Mouse (Mus musculus) mature B cell (primary cell): ENCODE measurements around the gene Reg2.
"Not testable (repeated sequence)": the region's sequence is repeated elsewhere in the genome, so short reads cannot be mapped to it uniquely, and the experiment has no call there.

Experiments used
- in situ Hi-C: fragments of 300-500 bp; cut with MboI; formaldehyde crosslinking; loops from 2 replicates; pipeline ENCODE4 v1.14.3; 2019

Reg2 gene

GRCm38 (mm10) chr6:78395323-78395722 lies at the start of gene Reg2:
Gene Reg2 (plus strand): TSS chr6:78395623.
- in situ Hi-C loops: not testable (repeated sequence)

- in situ Hi-C loops: no loop called here
Observed at GRCm38 (mm10) chr6:78361971-78362563, 33.4 kb upstream of the Reg2 start.

- in situ Hi-C loops: no loop called here
Observed at GRCm38 (mm10) chr6:78370357-78370756, 25.1 kb upstream of the Reg2 start, which contains the start of gene Reg3b. Gene Reg3b (plus strand): TSS chr6:78370657.

- in situ Hi-C loops: no loop called here
Observed at GRCm38 (mm10) chr6:78378765-78379164, 16.7 kb upstream of the Reg2 start, which contains the start of gene Reg3d. Gene Reg3d (minus strand): TSS chr6:78378865.

- in situ Hi-C loops: no loop called here
Observed at GRCm38 (mm10) chr6:78380409-78380808, 15.0 kb upstream of the Reg2 start, which contains the start of gene Reg3a. Gene Reg3a (plus strand): TSS chr6:78380709.

GRCm38 (mm10) chr6:78385609-78386008 lies 9.8 kb upstream of the Reg2 start:
- in situ Hi-C loops: no loop called here

- in situ Hi-C loops: not testable (repeated sequence)
Observed at GRCm38 (mm10) chr6:78422411-78422810, 27.0 kb downstream of the Reg2 start, which contains the start of gene Reg1. Gene Reg1 (plus strand): TSS chr6:78422711.

GRCm38 (mm10) chr6:78425497-78425896 lies 30.1 kb downstream of the Reg2 start:
- in situ Hi-C loops: no loop called here

GRCm38 (mm10) chr6:78447202-78447601 lies 51.8 kb downstream of the Reg2 start:
- in situ Hi-C loops: no loop called here

- in situ Hi-C loops: no loop called here
Observed at GRCm38 (mm10) chr6:78448409-78448808, 53.0 kb downstream of the Reg2 start.

- in situ Hi-C loops: no loop called here
Observed at GRCm38 (mm10) chr6:78452804-78453203, 57.4 kb downstream of the Reg2 start.
